Mouse (Mus musculus) natural killer cell, adult 2 months (primary cell): ENCODE results near the gene Mapt.
"Not testable (repeated sequence)": the region's sequence is repeated elsewhere in the genome, so short reads cannot be mapped to it uniquely, and the experiment has no call there.

Experiments
- DNase-seq, 2 experiments: peaks; one replicate each; pipeline ENCODE4 v3.0.0; 2022; ENCODE audit warnings: low spot score in 2 of 2

Mapt gene

GRCm38 (mm10) chr11:104231041-104231911 lies at the start of gene Mapt:
TSS of gene Mapt (plus strand) at chr11:104231390.
- DNase-seq, result peak; percentile 30 to 60

DNA sequence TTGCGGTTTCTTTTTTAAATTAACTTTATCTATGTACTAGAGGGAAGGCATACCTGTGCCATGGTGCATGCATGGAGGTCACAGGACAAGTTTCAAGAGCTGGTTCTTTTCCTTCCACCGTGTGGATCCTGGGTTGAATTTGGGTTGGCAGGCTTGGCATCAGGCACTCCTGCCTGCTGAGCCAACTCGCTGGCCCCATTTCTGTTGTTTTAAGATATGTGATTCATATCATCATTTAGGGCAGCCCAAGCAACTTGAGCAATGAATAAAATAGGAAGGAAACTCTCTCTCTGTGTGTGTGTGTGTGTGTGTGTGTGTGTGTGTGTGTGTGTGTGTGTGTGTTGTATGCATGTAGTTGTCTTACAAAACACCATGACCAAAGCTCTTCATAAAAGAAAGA lies 49.0 kb upstream of the Mapt start:
- DNase-seq, result no peak

DNA sequence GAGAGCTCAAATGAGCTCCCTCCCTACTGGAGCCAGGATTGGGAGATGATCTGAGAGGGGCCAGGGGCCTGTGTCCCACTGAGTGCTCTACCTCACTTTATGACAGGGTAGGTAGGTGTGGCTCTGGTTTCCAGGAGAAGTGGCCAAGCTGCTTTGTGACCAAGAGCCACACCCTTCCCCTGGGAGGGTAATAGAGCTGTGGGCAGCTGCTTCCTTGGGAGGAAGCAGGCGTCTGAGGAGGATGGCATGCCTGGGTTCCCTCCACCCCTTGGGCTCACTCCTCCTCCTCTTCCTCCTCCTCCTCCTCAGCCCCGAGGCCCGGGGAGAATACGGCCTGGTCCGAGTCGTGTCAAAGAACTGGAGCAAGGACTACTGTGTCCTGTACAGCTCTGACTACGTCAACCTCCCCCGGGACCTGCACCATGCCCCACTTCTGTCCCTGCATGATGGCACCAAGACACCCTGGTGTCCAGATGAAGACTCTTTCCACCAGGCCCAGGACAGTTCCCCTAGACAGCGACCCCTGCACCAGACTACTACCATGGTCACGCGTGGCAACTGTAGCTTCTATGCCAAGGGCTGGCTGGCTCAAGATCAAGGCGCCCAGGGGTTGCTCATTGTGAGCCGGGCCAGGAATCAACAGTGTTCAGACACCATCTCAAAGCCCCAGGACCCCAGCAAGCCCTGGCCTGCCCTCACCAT lies 44.9 kb upstream of the Mapt start, which contains the start of gene Sppl2c:
Gene Sppl2c (plus strand): TSS at position 193 of the 702 bp plus-strand sequence.
- no peak for DNase-seq

DNA sequence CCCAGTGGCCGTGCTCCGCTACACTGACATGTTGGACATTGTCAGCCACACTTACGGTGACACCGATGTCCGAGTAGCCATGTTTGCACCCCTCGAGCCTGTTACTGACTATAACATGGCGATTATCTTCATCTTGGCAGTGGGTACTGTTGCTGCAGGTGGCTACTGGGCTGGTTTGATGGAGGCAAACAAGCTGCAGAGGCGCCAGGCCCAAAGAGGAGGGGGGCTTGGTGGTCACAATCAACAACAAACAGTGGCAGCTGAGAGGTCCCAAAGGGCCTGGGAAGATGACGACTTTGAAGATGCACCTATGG lies 44.4 kb upstream of the Mapt start:
- DNase-seq, result no peak

GRCm38 (mm10) chr11:104187766-104188165 lies 43.4 kb upstream of the Mapt start:
- DNase-seq, result no peak

DNA sequence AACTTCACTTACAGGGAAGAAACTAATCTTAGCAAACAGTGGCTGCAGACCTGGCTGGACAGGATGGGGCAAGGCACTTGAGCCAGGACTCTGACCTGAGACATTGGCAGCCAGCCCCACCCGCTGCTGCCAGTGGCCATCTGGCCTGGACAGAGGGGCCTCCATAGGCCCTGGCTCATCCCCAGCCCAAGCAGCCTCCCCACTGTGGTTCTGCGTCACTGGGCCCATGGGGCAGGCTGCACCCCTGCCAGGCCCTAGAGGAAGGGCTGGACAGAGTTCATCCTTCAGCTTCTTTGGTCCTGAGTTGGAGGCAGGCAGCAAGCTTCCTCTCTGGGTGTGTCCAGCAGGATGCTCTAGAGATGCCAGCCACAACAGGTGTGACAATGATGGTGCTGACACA lies 41.2 kb upstream of the Mapt start:
- no peak for DNase-seq

DNA sequence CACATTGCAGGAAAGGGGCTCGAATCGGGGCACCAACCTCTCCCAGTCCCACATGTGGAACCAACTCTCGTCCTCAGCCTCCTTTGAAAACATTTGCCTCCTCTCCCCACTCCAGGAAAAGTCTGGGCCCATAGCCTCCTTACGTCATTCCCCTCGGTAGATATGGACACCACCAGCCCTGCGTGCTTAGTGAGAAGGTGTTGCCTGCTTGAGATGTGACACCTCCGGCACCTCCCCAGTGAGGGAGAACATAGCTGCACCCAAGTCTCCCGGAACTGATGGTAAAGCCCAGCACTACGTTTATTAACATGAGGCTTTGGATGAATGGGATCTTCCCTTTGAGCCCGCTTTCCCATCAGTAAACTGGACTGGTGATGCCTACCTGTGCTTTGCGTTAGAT lies 35.8 kb upstream of the Mapt start:
- DNase-seq, result no peak

GRCm38 (mm10) chr11:104195791-104196190 lies 35.4 kb upstream of the Mapt start:
- peak; percentile 39 to 66 for DNase-seq

DNA sequence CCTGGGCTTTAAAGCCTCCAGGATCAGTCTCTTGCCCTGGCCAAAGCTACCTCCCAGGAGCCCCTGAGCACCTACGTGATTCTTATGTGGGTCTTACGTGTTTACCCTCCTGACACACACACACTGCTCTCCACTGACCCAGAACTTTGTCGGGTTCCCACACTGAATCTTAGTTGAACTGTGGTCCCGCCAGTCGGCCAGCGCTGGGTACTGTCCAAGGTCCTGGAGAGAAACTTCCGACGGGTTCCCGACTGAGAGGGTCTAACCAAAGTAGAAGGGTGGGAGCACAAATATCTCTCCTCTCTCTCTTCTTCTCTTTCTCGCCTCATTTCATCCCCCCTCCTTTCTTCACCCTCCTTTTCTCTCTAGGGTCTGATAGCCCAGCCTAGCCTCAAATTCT lies 33.3 kb upstream of the Mapt start:
- no peak for DNase-seq

DNA sequence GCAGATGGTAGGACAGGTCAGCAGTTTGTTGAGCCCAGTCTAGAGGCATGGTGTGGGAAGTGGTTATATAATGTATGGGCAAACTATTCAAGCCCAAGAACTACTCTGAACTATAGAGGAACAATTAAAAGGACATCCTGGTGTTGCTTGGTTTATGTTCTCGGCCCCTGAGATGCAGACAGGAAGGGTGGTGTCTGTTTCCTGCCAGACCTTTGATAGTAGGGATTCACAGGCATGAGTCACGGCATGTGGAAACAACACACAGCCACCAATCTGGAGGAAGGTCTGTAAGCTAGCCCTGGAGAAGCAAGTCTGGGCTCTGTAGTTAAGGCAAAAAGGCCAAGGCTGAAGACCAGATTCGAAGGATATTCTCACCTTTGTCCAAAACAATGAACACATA lies 27.9 kb upstream of the Mapt start:
- no peak for DNase-seq

- no peak for DNase-seq
Observed at GRCm38 (mm10) chr11:104206573-104206972, 24.6 kb upstream of the Mapt start.

DNA sequence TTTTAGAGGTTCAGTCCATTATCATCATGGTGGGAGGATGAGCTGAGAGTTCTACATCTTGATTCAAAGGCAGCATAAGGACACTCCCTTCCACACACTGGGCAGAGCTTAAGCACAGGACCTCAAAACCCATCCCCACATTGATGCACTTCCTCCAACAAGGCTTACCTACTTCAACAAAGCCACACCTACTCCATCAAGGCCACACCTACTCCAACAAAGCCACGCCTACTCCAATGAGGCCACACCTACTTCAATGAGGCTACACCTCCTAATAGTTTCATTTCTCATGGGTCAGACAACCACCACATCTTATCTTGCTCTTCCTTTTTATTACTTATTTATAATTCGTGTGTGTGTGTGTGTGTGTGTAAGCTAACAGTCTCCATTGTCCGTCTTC lies 22.1 kb upstream of the Mapt start:
- DNase-seq, result no peak

DNA sequence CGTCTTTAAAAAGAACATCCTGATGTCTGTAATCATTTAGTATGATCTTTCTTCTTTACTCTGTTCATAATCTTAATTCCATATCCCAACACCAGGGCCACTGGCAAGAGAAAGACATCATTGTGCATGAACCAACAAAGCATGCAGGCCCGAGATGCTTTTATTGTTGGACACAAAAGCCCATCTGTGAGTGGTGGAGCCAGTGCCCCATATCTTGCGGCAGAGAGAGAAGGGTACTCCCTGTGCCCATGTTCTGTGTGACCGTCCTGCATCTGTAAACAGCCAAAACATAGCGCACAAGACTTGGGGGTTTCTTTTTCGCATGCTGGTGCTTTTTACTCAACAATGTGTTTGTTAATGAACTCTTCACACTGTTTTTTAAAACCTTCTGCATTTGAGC lies 19.9 kb upstream of the Mapt start:
- DNase-seq, result no peak

GRCm38 (mm10) chr11:104214128-104214527 lies 17.1 kb upstream of the Mapt start:
- not testable (repeated sequence) for DNase-seq

DNA sequence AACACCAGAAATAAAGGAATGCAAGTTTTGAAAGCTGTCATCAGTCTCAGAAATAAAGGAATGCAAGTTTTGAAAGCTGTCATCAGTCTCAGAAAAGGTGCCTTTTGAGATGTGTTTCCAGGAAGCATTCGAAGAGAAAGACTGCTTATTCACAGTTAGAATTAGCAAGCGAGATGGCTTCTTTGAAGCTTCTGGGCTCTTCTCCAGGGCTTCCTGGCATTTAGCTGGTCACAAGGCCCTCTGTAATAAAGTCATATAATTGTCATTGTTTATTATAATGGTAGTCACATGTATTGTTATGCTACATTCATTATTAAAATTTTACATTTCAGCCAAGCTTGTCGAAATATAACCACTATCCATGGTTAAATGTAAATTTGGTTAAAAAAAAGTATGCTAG lies 13.1 kb upstream of the Mapt start:
- DNase-seq, result no peak

DNA sequence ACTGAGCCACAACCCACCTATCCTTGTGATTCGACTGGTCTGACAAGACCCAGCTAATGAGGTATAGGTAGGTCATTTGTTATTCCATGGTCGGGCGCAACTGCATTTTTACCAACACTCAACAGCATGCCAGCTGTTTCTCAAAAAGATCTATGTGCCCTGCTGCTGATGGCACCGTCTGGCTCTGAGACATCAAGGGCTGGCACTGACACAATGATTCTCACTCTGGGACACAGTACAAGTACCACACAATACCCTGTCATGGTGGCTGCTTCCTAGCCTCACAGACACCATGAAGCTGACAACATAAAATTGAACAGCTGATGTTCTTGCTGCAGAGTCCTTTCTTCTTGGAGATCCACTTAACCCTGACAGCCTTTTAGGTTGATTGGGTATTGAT lies 10.9 kb upstream of the Mapt start:
- DNase-seq, result no peak

GRCm38 (mm10) chr11:104221751-104222150 lies 9.4 kb upstream of the Mapt start:
- no peak for DNase-seq

GRCm38 (mm10) chr11:104223301-104223700 lies 7.9 kb upstream of the Mapt start:
- DNase-seq, result no peak

- no peak for DNase-seq
Observed at GRCm38 (mm10) chr11:104229391-104229790, 1.8 kb upstream of the Mapt start.

DNA sequence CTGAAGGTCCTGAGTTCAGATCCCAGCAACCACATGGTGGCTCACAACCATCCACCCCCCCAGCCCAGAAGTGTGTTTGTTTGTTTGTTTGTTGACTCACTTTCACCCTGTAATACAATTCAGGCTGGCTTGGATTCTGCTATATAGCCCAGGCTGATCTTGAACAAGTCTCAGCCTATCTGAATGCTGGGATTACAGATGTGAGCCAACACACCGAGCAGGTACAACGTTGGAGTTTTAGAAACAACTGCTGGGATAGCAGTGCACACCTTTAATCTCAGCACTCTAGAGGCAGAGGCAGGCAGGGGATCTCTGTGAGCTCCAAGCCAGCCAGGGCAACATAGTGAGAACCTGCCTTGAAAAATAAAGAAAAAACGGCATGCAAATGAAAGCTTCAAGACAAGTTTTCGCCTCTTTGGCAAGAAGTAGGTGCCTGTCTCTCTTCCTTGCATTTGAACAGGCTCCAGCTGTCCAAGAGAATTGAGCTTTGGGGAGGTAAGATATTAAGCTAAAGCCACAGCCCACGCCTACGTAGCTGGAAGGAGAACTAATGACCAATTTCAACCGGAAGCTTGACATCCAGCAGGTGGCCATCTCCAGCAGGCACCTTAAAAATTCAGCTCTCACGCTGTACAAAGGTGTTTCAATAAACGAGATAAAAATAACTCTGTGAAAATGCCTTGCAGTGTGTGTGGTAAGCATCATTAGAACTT lies 968 bp upstream of the Mapt start:
- DNase-seq, result no peak

- DNase-seq, result peak in 1 of 2 experiments; percentile 15
Observed at GRCm38 (mm10) chr11:104232141-104233061, 1.2 kb downstream of the Mapt start.

GRCm38 (mm10) chr11:104233101-104233500 lies 1.9 kb downstream of the Mapt start:
- no peak for DNase-seq
